Mouse (Mus musculus): ENCODE measurements around the gene Cfap54.

Cfap54 gene

DNA sequence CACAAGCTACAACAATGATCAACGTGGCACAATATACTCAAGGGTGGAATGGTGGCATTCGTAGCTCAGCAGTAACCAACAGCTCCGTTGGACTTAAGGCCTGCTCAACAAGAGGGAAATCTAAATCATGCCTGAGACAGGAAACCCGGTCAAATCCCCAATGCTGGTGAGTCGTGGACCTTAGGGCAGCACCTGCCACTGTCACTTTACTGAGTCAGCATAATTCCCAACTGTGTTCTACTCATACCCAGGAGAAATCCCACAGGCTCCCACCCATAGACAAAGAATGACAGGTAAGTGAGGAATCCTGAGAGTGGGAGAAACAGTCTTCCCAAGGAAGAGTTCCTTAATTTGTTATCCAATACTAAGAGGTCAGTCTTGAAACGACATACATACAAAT, 147.8 kb downstream of the Cfap54 start:
- no peak for DNase-seq

- DNase-seq, result no peak
Observed at GRCm38 (mm10) chr10:92932464-92932863, 149.0 kb downstream of the Cfap54 start.

- no peak for DNase-seq
Observed at GRCm38 (mm10) chr10:92930036-92930435, 151.4 kb downstream of the Cfap54 start.

DNA sequence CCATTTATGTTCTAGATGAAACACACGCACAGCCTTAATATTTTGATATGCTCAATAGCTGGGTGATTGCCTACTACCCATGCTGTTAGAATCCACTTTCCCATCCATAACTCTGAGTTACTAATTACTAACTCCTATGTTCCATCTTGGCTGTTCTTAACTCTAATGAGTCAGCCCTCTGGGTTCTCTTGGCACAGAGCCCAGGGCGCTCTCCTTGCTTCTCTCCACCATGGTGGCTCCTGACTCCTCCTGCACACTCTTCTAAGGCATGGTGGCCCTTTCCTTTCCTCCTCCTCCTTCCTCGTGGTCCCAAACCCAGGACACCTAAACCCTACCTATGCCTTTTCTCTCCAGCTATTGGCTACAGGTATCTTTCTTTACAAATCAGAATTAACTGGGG, 153.2 kb downstream of the Cfap54 start:
- peak in 1 of 2 experiments; percentile 19 for DNase-seq

DNA sequence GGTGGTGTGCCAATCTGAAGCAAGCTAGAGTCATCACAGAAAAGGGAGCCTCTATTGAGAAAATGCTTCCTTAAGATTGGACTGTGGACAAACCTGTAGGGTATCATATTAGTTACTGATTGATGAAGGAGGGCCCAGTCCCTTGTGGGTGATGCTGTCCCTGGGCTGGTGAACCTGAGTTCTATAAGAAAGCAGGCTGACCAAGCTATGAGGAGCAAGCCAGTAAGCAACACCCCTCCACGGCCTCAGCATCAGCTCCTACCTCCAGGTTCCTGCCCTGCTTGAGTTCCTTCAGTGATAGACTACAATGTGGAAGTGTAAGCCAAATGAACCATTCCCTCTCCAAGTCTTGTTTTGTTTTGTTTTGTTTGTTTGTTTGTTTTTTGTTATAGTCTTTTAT, 162.9 kb downstream of the Cfap54 start:
- DNase-seq, result no peak

DNA sequence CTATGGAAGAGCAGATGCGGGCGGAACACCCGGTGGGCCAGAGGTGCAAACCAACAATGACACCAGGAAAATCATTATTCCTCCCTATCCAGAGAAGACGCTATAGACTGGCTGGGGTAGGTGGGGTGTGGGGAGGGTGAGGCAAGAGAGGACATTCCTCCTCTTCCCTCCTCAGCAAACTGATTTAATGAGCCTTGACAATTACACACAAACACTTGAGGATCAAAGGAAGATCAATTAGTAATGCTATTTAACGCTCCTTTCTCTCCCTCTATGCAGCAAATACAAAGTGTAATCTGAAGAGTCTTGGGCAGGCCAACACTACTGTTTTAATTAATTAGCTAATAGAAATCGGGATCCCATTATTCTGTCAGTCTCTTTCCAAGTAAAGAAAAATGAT, 174.2 kb downstream of the Cfap54 start:
- DNase-seq, result no peak

DNA sequence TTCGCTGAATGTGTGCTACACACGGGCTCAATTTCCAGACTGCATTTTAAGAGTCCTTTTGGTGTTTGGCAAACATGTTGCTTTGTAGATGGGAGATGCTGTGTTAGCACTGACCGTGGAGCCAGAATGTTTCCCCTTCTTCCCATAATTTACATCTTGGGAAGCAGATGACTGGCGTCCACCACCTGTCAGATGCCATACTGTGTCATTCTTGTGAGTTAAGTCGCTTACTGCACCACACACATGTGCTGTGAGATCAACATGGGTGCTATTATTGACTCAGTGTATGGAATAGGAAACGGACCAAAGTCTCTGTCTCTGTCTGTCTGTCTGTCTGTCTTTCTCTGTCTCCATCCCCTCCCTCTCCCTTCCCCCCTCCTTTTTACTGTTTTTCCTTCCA, 193.0 kb downstream of the Cfap54 start:
- no peak for DNase-seq

GRCm38 (mm10) chr10:92878000-92878399, 203.4 kb downstream of the Cfap54 start:
- no peak for DNase-seq

GRCm38 (mm10) chr10:92840980-92841379, 240.4 kb downstream of the Cfap54 start:
- no peak for DNase-seq

DNA sequence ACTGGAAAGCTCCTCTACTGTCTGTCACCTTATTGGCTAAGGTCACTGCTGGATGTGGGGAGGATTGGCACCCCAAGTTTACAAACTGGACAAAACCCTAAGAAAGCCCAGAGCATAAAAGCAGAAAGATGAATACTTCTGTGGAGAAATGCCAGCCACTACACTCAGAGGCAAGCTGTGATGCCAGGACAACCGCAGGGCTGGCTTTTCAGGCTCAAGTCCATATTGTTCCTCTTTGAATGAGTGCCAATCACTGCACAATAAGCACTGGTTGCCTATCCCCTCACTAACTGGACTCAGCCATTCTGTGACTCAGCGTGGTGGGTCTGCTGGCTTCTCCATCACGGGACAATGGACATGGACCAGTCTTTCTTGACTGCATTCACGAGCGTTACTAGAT, 243.8 kb downstream of the Cfap54 start:
- no peak for DNase-seq

DNA sequence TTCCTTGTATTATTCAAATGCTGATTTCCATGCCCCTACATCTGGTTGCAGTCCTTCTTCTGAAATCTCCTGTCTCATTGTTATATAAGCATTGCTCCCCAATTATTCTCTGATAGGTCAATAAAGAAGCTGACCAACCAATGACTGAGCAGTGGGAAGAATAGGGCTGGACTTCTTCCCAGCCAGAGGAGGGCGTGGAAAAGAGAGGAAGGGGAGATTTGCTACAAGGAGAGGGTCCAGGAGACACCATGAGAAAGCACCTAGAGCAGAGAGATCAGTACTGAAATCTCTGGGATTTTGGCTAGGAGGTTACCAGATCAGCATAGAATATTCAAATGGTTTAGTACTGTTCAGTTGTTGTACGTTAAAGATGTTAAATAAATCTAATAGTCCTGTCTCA, 244.4 kb downstream of the Cfap54 start:
- DNase-seq, result no peak

- DNase-seq, result no peak
Observed at GRCm38 (mm10) chr10:92821499-92821898, 259.9 kb downstream of the Cfap54 start.

GRCm38 (mm10) chr10:92818190-92818589, 263.2 kb downstream of the Cfap54 start:
- DNase-seq, result no peak

DNA sequence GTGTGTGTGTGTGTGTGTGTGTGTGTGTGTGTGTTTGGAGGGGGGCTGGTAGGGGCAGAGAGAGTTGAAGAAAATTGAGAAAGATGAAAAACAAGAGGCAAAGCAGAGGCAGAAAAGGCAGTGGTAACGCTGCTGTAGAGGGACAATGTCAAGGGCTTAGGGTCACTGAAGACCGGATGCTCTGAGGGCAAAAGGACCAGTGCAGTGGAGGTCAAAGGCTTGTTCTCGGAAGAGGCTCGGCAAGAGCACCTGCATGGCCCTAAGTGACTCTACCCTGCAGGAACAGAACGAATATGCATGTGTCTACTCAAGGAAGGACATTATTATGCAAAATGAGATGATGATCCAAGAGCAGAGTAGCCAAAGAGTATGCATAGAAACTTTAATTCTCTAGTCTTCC, 264.5 kb downstream of the Cfap54 start:
- DNase-seq, result no peak

DNA sequence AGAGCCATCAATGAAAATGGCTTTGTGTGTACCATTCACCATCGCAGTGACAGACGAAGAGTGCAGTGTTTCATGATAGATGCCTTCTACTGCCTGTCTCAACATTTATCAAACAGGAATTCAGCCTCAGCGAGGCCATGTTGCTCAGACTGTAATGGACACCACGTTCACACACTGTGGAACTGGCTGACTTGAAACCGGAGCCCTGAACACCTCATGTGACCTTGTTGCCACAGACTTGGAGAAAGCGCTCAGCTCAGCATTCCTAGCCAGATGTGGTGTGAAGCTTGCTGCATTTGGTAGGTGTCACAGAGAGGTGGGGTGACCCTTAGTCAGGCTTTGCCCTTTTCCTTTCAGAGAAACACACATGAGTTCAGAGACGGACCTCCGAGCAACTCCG, 270.5 kb downstream of the Cfap54 start:
- no peak for DNase-seq

- no peak for DNase-seq
Observed at GRCm38 (mm10) chr10:92791908-92792307, 289.5 kb downstream of the Cfap54 start.

- DNase-seq, result no peak
Observed at GRCm38 (mm10) chr10:92791531-92791900, 289.9 kb downstream of the Cfap54 start.

DNA sequence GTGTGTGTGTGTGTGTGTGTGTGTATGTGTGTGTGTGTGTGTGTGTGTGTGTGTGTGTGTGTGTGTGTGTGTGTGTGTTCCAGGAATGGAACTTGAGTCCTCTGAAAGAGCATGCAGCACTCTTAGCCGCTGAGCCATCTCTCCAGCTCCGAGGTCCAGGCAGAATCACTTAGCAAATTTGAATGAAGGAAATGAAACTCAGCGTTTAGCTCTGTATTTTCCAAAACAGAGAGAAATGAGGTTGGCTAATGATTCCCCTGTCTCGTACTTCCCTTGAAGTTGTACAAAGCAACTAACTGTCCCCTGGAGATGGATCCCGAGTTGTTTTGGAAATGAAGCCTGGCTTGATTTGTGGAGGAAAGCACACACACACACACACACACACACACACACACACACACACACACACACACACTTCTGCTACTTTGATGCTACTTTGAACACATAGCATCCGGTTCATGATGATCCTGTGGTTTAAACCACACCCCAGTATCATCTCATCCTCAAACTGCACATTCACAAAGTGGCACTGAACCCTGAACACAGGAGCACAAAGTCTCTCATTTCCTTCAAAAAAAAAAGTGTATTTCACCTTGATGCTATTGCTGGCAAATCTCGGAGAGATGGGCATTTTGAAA, 290.4 kb downstream of the Cfap54 start:
- DNase-seq, result no peak

GRCm38 (mm10) chr10:92790247-92790646, 291.2 kb downstream of the Cfap54 start:
- no peak for DNase-seq

DNA sequence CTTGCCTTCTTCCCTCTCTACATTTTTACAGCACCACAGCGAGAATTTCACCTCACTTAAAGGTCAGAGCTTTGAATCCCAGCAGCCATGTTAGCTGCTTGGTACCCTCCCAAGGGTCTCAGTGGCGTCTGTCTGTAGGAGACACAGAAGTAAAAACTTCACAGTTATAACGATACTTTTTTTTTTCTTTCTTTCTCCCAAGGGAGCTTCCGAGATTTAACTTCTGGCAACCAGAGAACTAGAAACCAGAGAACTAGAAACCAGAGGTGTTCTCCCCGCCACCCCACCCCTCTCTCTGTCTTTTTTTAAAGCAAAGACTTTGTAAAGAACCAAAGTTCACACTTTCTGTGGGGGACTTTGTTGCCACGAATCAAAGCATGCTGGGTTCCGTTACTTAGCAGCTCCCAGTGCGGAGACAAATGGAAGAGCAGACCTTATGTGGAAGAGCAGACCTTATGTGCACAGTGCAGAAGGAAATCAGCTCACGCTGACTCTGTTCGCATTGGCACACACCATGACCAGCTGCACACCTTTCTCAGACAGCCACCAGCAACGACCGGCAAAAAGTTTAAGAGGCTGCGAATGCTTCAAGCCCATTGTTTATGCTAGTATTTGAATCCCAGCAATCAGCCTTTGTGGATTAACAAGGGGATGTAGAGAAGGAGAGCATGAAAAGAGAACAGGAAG, 292.9 kb downstream of the Cfap54 start:
- no peak for DNase-seq

DNA sequence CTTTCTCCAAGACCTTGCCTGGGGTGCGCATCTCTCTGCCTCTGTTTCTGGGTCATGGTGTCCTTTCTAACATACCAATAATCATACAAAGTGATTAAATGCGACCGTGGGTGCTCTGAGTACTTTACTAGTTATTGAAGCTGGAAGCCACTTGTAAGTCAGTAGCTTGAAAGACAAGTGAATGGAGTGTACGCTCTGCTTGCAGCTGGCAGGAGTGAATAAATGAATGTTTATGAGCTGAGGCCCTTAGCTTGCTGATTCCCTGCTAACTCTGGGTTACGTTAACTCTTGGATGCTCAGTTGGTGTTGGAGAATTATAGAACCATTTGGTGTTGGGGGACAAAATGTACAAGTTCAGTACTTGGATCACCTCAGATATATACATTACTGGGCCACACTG, 298.7 kb downstream of the Cfap54 start:
- no peak for DNase-seq

- no peak for DNase-seq
Observed at GRCm38 (mm10) chr10:92754359-92754758, 327.1 kb downstream of the Cfap54 start.

GRCm38 (mm10) chr10:92730339-92730738, 351.1 kb downstream of the Cfap54 start:
- DNase-seq, result no peak

- no peak for DNase-seq
Observed at GRCm38 (mm10) chr10:92728723-92729122, 352.7 kb downstream of the Cfap54 start.
